ENCODE assay signal across 23 mouse cellular contexts in genomic region chr8:10418971-10419370, GRCm38 (mm10).
DNase-seq lines count a peak whose midpoint lies in the region; ATAC-seq and TF ChIP-seq lines count a peak whose summit lies in the region.
"Had no signal": no experiment of that assay in that cellular context is flagged by ENCODE, and none has a peak within 500 bp of the region (broad histone marks: within the 10 kb centered on the region; RNA-seq: fewer than 3 reads in every experiment).

No protein-coding gene starts in this region.

- H3K27me3 ChIP-seq in heart, embryonic 10.5 days (ENCODE audit: insufficient read depth, poor library complexity, severe bottlenecking), result no peaks in the 10 kb centered on the region
- H3K27me3 ChIP-seq in neural tube, embryonic 11.5 days (ENCODE audit: control insufficient read depth, insufficient read depth, low read length), result no peaks in the 10 kb centered on the region
- no peaks in the 10 kb centered on the region for H3K27me3 ChIP-seq in neural tube, embryonic 15.5 days (replicated peaks)

- no peak overlapping the region for H3K27ac ChIP-seq in heart, embryonic 10.5 days
- H3K27ac ChIP-seq in neural tube, embryonic 11.5 days (ENCODE audit: low read depth, low read length), result no peak overlapping the region
- no peak overlapping the region for H3K27ac ChIP-seq in neural tube, embryonic 15.5 days (replicated peaks)
- peak overlapping the region; percentile 8; the same call in 1 of the 2 replicates for H3K27ac ChIP-seq in olfactory bulb, adult 2 months (ENCODE audit: insufficient read depth, low read depth, low read length)
- H3K27ac ChIP-seq: embryonic facial prominence, embryonic 13.5 days; left cerebral cortex, adult 2 months; stomach, postnatal 0 days had no signal

- no peak for TF ChIP-seq CTCF in olfactory bulb, adult 2 months (IDR thresholded peaks at IDR 0.05; ENCODE audit: insufficient read depth, low read depth, low read length)

- TF ChIP-seq POLR2A in olfactory bulb, adult 2 months (IDR thresholded peaks at IDR 0.05; ENCODE audit: insufficient read depth, low read depth, low read length), result no peak

- WGBS in heart, embryonic 10.5 days, result 76% methylated on average over 7 of the region's 7 CpGs
- WGBS in neural tube, embryonic 11.5 days, result 69% methylated on average over 7 of the region's 7 CpGs
- 36% methylated on average over 7 of the region's 7 CpGs for WGBS in neural tube, embryonic 15.5 days
- WGBS in olfactory bulb, adult 2 months, result 34% methylated on average over 7 of the region's 7 CpGs

- H3K4me2 ChIP-seq in neural tube, embryonic 11.5 days (ENCODE audit: low read depth), result no peak overlapping the region
- no peak overlapping the region for H3K4me2 ChIP-seq in neural tube, embryonic 15.5 days
- H3K4me2 ChIP-seq: embryonic facial prominence, embryonic 13.5 days; heart, embryonic 11.5 days; liver, embryonic 11.5 days had no signal

- peaks cover 17% of the 10 kb centered on the region for H3K4me1 ChIP-seq in heart, embryonic 10.5 days
- H3K4me1 ChIP-seq in neural tube, embryonic 11.5 days (ENCODE audit: control insufficient read depth, insufficient read depth, low read length), result no peaks in the 10 kb centered on the region
- H3K4me1 ChIP-seq in neural tube, embryonic 15.5 days, result no peaks in the 10 kb centered on the region
- peaks cover 36% of the 10 kb centered on the region for H3K4me1 ChIP-seq in olfactory bulb, adult 2 months (ENCODE audit: control insufficient read depth, insufficient read depth, low read length)

- no peak overlapping the region for H3K9ac ChIP-seq in neural tube, embryonic 11.5 days (ENCODE audit: low read length)
- H3K9ac ChIP-seq in neural tube, embryonic 15.5 days (replicated peaks), result no peak overlapping the region
- H3K9ac ChIP-seq: embryonic facial prominence, embryonic 13.5 days had no signal

- no peaks in the 10 kb centered on the region for H3K9me3 ChIP-seq in heart, embryonic 10.5 days
- H3K9me3 ChIP-seq in neural tube, embryonic 11.5 days (ENCODE audit: control insufficient read depth, low read length), result no peaks in the 10 kb centered on the region
- H3K9me3 ChIP-seq in neural tube, embryonic 15.5 days (replicated peaks), result no peaks in the 10 kb centered on the region
- H3K9me3 ChIP-seq: G1E had no signal

- ATAC-seq in neural tube, embryonic 11.5 days (ENCODE audit: insufficient read depth, low FRiP score, low TSS enrichment), result peak; percentile 48; the same call in 1 of the 2 replicates
- ATAC-seq in neural tube, embryonic 15.5 days (ENCODE audit: low FRiP score), result no peak
- ATAC-seq in granulocyte monocyte progenitor cell, adult 5-6 weeks (replicated peaks; ENCODE audit: poor library complexity, severe bottlenecking), result 0 out of 2 replicates have a peak, but pooled peaks have one; percentile 29
- ATAC-seq: activated CD4-positive, CD25-positive, alpha-beta regulatory T cell, adult 4 months had no signal

- peak; percentile 22 for DNase-seq in heart, embryonic 10.5 days (ENCODE audit: low spot score)
- DNase-seq in heart, adult 9 months (ENCODE audit: low spot score in 2 of 2), result no peak
- DNase-seq in neural tube, embryonic 11.5 days (ENCODE audit: low spot score), result no peak
- no peak for DNase-seq in lung, postnatal 25 days (ENCODE audit: low spot score)
- no peak for DNase-seq in thymus, postnatal 36 days
- DNase-seq: adrenal gland, postnatal 10 days; cerebellum, adult 11 months; cerebellum, postnatal 14 days; gastrocnemius, postnatal 36 days; heart, postnatal 10 days; kidney, postnatal 36 days; lung, adult 2 months; lung, postnatal 36 days had no signal

- no peaks in the 10 kb centered on the region for H3K36me3 ChIP-seq in heart, embryonic 10.5 days
- no peaks in the 10 kb centered on the region for H3K36me3 ChIP-seq in neural tube, embryonic 11.5 days (ENCODE audit: control insufficient read depth, insufficient read depth, low read length)
- no peaks in the 10 kb centered on the region for H3K36me3 ChIP-seq in neural tube, embryonic 15.5 days
- H3K36me3 ChIP-seq: embryonic facial prominence, embryonic 13.5 days; G1E had no signal

- no peak overlapping the region for H3K4me3 ChIP-seq in heart, embryonic 10.5 days
- no peak overlapping the region for H3K4me3 ChIP-seq in neural tube, embryonic 11.5 days (ENCODE audit: low read depth, low read length)
- no peak overlapping the region for H3K4me3 ChIP-seq in neural tube, embryonic 15.5 days (replicated peaks)
- no peak overlapping the region for H3K4me3 ChIP-seq in olfactory bulb, adult 2 months (ENCODE audit: insufficient read depth, low read depth, low read length)
- H3K4me3 ChIP-seq: embryonic facial prominence, embryonic 13.5 days; left cerebral cortex, adult 2 months had no signal
